Mouse (Mus musculus): ENCODE measurements around the gene Myo5c.

Gene Myo5c

DNA sequence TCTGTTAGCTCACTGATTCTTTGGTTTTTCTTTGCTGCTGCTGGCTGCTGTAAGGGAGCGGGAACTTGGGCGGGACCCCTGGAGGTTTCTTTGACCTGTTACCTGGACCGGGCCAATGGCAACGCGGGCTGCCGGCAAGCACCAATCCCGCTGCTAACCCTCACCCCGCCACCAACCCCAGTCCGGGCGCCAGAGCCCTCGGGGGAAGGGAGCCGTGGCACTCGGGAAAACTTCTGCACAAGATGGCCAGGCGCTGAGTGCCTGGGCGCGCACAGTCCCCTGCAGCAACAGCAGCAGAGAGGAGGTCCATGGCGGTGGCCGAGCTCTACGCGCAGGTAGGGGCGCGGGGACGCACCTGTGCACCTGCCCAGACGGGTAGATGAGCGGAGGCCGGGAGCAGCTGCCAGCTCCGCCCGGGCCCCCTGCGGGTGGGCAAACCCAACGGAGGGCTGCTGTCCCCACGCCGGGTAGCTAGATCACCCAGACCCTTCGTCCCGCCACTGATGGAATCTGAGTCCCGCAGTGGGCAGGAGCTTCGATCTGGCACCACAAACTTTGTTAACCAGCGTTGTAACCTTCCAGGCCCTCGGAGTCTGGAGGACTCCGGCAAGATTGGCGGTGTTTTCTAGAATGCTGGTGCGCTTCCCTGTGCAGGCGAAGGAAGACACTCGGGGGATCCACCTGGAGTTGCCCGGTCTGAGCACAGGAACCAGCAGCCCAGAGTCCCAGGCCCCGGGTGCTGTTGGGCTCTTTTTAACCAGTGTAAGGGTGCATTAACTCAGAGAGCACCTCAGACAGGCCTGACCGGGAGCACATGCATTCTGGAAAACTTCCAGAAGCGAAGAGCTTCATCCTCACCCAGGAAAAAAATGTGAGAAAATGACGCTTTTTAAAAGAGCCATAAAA, at the start of gene Myo5c:
TSS of gene Myo5c (plus strand) at position 180 of the 906 bp plus-strand sequence.
- DNase-seq (ENCODE audit: low spot score) = no peak

DNA sequence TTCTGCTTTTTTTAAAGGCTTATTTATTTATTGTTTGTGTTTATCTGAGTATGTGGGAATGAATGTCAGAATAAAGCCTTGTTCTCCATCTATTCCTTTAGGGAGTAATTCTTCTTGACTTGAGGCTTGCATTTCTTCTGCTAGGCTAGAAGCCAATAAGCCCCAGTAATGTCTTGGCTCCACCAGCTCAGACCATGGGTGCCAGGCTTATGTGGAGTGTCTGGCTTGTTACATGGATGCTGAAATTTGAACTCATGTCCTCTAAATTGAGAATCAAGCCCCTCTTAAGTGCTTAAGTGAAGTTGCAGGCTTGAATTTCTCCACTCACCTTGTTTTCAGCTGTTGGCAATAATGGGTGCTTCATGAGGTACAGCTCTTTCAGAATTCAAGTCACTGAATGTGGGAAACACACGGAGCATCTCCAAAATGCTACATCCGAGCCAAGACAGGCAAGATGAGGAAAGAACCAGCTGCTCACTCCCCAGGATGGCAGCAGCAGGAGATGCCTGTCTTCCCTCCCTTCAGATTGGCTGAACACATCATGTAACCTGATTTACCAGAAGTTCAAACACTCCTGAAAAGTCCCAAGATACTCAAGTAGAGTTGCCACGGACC, 44.1 kb upstream of the Myo5c start:
- DNase-seq (ENCODE audit: low spot score) = no peak

DNA sequence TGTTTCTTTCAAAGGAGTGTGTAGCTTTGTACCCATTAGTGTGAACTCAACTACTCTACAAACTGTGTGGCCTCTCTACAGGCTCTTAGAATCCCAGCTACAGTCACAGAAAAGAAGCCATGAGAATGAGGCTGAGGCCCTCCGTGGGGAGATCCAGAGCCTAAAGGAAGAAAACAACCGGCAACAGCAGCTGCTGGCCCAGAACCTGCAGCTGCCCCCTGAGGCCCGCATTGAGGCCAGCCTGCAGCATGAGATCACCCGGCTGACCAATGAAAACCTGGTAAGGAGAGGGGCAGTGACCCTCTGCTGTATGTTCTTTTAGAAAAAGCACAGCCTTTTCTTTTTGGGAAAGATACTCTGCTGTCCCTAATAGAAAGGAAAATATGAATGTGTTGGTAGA, 38.0 kb upstream of the Myo5c start:
- no peak for DNase-seq (ENCODE audit: low spot score)

DNA sequence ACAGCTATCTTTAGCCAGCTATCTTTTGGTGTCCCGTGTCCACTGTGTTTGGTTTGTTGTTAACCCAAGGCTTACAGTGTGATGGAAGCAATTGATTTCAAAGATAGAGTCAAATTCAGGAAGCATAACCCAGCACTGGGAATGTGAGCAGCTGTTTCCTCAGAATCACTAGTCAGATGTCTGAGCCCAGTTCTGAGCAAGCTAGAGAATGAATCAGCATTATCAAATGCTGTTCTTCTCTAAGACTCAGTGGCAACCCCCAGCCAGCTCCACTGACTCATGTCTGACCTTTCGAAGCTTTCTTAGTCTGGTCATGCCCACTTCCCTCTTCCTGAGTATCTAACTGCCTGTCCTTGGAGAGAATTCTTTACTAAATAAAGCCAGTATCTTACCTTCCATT, 35.5 kb upstream of the Myo5c start:
- peak; percentile 30 for DNase-seq (ENCODE audit: low spot score)

DNA sequence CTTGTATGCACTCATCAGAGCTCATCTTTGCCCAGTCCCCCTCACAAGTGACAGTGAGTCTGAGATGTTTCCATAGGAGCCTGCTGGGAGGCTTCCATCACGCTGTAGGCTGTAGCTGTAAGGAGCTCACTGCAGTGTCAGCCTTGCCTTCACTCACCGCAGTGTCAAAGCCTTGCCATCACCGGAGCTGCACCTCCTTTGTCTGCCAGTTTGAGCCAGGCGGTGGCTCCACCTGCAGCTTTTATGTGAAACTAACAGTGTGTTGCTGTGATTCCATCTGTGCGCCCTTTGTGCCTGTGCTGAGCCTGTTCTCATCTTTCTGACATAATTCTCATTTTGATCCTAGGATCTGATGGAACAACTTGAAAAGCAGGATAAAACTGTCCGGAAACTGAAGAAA, 34.5 kb upstream of the Myo5c start:
- DNase-seq (ENCODE audit: low spot score) = no peak

DNA sequence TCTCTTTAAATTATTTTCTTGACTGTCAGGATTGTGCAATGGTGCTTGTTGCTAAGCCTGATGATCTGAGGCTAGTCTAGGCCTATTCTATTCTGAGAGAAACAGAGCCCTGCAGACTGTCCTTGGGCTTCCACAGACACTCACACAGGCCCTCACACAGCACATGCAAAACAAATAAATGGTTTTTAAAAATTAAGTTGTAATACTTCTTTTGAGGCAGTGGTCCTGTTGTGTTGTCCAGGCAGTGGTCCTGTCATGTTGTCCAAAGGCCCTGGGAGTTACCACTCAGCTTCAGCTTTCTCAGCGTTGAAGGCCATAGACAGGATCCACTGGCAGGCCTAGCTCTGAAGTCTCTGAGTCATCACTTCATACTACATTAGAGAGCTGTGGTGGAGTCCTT, 30.3 kb upstream of the Myo5c start:
- no peak for DNase-seq (ENCODE audit: low spot score)

DNA sequence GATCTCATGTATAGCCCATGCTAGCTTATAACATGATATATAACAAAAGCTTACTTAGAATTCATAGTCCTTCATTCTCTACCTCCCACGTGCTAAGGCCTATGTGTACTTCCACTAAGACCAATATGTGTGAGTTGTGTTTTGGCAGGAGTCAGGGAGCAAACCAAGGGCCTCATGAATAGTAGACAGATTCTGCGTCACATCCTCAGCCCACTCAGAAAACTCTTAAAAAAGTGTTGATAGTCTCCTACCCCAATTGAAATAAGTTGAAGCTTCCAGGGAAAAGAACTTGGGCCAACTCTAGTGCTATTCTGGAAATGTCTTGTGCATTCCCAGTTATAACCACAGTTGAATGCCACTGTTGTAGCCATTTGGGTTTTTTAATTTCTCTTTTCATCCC, 29.8 kb upstream of the Myo5c start:
- no peak for DNase-seq (ENCODE audit: low spot score)

DNA sequence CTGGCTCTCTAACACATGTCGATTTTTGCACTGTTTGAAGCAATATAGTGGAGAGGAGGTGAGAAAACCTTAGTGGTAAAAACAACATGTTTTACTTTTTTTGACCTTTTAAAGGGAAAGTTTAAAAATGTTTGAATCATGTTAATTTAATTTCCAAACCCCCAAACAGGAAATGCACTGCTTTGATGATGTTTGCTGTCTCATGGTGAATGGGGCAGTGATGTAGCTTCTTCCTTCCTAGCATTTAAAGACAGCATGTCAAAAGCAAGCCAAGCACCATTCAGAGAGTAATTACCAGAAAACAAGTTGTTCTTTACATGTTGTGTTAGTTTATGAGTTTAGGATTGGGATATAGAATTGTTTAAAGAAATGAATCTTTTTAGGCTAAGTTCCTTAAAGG, 22.6 kb upstream of the Myo5c start:
- DNase-seq (ENCODE audit: low spot score) = no peak

DNA sequence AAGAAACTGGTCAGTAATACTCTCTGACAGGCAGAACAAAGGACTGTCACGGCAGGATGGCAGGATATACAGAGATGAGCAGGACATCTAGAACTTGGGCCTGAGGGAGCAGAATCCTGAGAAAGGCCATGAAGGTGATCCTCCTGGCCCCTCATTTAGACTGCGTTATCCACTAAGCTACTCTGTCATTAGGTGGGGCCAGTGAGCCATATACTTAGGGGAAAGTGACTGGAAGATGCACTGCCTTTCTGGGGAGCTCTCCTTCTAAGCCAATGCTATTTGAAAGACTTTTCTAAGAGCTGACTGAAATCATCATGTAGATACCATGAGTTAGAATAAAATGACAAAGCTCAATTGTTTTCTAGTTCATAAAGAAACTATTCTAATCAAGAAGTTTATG, 21.6 kb upstream of the Myo5c start:
- DNase-seq (ENCODE audit: low spot score) = no peak

DNA sequence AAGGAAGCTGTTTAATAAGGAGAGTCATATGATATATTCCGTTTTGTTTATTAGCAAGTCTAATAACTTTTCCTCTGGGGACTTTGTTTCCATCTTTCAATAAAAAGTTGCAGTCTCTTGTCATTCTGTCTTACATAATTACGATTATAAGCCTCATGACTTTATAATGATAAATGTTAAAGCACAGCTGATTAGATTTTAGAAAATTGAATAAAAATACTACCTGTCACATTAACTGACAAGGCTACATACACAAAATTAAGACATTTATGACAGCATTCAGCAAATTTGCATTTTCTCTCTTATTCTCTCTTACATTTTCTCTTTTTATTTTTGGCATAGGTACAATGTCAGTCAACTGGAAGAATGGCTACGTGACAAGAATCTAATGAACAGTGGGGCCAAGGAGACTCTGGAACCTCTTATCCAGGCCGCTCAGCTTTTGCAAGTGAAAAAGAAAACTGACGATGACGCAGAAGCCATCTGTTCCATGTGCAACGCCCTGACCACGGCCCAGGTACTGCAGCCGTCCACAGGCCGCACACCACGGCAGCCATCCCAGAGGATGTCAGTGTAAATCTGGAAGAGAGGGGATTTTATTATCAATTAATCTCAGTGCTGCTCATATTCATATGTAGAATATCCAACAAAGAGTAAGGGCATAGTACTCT, 16.9 kb upstream of the Myo5c start:
- DNase-seq (ENCODE audit: low spot score) = no peak

DNA sequence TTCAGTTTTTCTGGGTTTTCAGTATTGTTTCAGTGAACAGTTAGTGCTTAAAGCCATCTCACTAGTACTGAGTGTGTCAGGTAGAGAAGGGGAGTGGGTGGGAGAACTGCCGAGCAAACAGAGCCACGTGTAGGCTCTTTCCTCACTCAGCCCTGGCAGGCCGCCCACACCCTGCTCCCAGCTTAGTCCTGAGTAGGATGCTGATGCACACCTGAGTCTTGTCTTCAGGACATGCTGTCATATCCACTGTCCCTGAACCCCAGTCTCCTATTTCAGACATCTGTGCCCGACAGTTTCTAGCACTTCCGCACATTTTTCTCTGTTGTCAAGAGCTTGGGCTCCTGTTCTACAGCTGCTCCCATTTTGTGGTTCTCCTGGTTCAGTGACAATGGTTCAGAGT, 11.9 kb upstream of the Myo5c start:
- no peak for DNase-seq (ENCODE audit: low spot score)

DNA sequence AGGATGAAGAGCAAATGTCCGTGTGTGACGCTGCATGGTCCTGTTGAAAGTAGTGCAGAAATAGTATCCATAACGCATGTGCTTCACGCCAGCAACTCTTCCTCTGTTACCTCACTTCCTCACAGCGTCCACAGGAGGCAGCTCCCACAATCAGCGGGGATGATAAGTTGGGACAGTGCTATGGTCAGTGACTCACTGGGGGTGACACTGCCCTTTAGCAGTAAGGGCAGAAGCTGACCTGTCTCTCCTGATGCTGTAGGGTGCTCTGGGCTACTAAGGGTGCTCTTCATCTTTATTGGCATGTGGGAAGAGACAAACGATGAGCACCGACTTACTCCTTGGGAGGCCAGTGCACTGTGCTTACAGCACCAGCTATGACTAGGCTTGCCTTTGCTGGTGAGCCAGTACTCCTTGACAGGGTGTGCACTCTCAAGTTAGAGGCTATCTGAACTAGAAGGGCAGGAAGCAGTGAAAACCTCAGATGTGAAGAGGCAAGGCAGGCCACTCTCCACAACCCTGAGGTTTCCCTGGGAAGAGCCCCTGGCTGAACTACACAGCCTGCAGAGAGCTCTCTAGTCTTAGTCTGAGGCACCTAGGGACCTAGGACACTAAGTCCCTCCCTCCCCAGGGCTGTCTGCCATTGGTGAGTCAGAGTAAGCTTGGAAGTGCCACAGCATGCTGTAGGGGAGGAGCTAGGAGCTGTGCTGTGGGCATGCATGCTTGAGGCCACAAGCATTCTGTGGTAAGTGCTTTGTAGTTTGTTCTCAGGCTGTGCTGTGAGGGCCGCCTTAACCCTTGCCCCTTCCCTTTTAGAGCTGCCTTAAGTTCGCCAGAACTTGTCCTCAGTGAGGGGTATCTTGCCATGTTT, 10.2 kb upstream of the Myo5c start:
- DNase-seq (ENCODE audit: low spot score) = no peak

DNA sequence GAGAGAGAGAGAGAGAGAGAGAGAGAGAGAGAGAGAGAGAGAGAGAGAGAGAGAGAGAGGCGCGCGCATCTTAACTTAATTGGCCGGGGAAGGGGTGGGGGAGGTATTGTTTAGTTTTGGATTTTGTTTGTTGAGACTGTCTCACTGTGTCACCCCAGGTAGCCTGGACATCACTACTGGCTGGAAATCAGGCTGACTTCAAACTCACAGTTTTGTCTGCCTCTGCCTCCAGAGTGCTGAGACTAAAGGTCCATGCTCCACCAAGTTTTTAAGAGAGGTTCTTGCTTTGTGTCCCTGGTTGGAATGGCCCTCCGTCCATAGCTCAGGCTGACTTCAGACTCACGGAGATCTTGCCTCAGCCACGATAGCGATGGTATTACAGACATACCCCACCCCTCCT, 1.0 kb downstream of the Myo5c start:
- DNase-seq (ENCODE audit: low spot score) = no peak

DNA sequence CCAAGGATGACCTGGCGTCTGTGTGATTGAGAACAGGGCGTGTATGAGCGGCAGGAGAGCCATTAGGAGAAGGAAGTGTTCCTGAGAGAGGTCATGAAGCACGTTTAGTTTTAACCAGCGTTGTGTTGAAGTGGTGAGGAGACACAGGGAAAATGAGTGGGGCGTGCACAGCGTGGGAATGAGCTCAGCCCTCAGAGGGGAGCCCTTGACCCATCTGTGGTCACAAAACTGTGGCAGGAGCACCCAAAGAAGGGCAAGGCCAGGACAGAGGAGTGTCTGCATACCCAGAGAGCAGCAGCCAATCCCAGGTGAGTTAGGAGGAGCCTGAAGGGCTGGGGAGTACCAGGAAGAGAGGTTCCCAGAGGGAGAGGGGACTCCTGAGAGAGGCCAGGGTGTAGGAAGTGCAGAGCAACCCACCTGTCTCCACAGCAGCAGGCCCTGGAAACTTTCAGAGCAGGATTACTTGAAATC, 2.5 kb downstream of the Myo5c start:
- no peak for DNase-seq (ENCODE audit: low spot score)

DNA sequence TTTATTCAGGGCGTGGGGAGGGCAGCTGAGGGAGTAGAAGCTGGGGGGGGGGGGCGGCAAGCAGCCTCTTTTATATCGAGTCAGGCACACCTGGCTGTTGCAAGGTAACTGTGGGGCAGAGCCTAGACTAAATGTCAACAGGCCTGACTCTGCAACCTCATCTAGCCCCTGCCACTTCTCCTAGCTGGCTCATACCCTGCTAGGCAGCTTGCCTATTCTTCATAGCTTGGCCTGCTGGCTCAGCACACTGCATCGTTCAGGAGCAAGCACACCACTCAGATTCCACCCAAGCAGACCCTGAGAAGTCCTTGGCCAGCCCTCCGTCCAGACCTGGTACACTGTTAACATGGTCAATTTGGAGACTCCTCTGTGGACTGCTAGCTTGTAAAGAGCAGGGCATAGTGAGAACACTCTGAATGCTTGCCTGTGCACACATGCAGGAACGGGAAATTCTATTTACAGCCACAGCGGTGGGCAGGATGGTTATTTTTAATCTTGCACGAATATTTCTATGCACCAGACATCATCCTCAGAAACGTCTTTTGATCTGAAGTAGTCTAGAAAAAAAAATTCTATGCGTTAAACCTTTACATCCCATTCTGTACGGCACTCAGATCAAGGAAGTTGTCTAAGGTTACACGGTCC, 3.3 kb downstream of the Myo5c start:
- DNase-seq (ENCODE audit: low spot score) = no peak

DNA sequence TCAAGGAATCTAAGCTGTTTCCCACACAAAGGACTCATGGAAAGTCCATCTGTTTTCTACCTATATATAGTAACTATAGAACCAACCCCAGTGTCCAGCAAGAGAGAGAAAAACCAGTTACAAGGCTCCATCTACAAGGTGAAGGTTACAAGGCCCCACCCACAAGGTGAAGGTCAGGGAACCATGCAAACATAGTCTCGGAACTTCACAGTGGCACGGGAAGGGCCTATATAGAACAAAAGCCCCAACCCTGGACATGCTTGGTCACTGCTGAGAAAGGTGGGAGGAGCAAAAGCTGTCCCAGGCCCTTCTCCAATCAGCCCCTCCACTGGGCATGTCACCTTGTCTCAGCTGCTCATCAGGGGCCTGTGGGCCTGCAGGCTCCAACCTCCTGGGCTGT, 3.9 kb downstream of the Myo5c start:
- no peak for DNase-seq (ENCODE audit: low spot score)

DNA sequence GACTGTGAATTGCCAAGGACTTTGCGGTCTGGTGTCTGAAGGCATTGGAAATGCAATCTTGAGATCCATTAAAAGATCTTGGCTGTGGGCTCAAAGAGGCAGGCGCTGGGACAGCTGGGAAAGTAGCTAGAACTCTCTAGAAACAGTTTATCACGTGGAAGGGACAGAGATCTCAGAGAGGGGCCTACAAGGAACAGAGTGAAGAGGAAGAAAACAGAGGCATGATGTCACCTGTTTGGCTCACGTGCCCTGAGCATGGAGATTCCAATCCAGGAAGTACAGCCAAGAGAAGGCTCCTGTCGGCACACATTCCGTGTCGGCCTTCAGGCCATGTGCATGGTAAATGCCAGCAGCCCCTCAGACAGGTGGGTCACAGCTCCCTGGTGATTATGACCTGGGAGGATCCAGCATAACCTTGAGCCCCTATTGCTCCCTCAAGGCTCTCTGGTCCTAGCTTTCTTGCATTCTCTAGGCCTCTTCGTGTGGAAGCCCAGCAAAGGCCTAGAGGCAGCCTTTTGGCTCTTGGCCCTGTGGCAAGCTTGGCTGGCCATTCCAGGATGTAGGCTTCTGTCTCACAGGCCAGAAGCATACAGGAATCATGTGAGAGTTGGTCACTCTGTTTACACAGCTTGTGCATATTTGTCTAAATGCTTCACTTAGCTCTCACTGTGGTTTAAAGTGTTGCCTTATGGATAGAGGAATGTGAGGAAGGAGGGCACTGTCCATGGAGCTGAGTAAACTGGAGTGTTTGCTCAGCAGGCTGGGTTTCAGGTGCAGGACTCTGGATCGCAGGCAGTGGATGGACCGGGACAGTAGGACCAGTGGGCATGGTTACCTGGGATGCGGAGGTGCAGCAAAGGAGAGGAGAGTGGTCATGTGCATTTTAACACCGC, 4.8 kb downstream of the Myo5c start:
- DNase-seq (ENCODE audit: low spot score) = no peak

DNA sequence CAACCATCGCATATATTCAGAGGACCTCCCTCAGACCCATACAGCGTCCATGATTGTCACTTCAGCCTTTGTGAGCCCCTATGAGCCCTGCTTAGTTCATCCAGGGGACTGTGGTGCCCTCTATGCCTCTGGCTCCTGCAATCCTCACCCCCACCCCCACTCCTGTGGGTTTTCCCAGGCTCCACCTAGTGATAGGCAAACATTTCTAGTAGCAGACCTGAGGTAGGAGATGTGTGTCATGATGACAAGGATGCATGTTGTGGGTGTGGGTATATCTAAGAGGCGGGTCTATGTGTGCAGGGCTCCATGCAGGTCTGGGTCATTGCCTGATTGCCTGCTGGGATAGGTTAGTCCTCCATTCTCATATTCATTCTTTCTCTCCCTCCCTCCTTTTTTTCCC, 6.4 kb downstream of the Myo5c start:
- no peak for DNase-seq (ENCODE audit: low spot score)

DNA sequence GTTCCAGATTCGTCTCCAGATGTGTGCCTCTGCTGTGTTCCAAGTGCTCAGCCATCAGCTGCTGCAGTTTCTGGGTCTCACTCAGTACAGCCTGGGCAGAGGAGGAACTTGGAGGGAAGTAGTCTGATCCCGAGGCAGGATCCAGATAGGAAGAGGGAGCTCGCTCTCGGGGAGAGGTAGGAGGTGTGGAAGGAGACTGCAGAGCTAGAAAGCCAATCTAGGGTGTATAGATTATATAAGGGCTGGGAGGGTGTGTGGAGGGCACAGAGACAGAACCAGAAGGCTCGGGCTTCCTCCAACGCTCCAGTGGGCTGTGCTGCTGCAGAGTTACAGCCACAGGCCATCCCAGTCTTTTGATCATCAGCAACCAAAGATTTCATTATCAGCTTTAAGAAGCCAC, 11.2 kb downstream of the Myo5c start:
- no peak for DNase-seq (ENCODE audit: low spot score)

DNA sequence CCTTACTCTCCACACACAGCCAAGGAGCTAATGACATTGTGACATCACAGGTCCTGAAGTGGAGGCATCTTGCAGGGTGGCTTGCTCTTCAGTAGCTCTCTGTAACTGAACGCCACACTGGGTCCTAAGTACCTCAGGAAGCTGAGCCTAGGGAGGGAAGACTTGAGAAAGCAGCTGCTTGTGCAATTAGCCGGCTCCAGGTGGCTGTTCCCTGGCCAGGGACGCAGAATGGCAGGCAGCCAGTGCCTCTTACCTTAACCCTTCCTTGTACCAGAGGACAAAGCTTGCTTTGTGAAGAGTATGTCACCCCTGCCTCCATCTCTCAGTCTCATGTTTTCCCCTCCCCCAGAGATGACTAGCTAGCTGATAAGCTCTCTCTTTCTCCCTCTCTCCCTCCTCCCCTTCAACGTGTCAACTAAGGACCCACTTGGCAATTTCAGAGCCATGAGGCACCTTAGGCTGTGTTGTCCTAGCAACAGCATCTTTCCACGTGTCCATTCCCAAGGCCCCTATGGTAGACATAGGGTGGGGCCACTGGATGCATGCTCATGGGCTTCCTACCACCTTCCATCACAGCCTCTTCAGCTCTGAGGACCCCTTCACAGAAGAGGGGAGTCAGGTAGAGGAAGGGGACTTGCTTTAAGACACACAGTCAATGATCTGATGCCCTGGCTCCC, 12.0 kb downstream of the Myo5c start:
- DNase-seq (ENCODE audit: low spot score) = no peak

Measured in layer of hippocampus, adult 9-10 months (tissue).